Mouse (Mus musculus): ENCODE measurements around the gene Ambn. TPM values are rescaled to one million over a fixed set of nuclear protein-coding genes. Genes with fewer than 3 reads are reported as not detected.

Ambn gene
- polyA plus RNA-seq, 1 experiment, result not detected

DNA sequence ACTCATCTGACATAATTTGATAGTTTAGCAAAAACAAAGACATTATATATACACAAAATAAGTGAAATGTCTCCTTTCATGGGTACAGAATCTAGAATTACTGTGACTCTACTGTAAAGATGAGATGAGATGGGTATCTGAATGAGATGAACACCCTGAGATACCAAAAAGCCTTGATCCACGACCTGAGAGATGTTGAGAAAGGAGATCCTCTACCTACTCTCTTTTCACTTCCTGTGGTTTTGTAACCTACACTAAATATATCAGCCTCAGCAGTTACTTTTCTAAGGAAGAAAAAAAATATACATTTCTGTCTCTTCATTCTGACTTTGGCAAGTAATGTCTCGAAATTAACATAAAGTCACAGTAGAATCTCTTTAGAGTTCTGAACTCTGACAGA lies 33.2 kb downstream of the Ambn start:
- no peak for DNase-seq
- no peaks in the 10 kb centered on the region for H3K4me1 ChIP-seq (ENCODE audit: control insufficient read depth, insufficient read depth, low read length)
- no peak overlapping the region for H3K4me3 ChIP-seq (ENCODE audit: insufficient read depth, low read depth, low read length)
- H3K27ac ChIP-seq (ENCODE audit: insufficient read depth, low read depth, low read length), result no peak overlapping the region
- no peak for TF ChIP-seq CTCF (conservative IDR thresholded peaks at IDR 0.05; ENCODE audit: insufficient read depth, insufficient read length, low read depth, low read length)
- TF ChIP-seq POLR2A (IDR thresholded peaks at IDR 0.05; ENCODE audit: low read depth, low read length), result no peak
- no peaks in the 10 kb centered on the region for H3K27me3 ChIP-seq (replicated peaks; ENCODE audit: control insufficient read depth, insufficient read depth, low read length)
- 50% methylated on average over 2 of the region's 2 CpGs for WGBS
- H3K36me3 ChIP-seq (ENCODE audit: control insufficient read depth, insufficient read depth, low read length), result no peaks in the 10 kb centered on the region

GRCm38 (mm10) chr5:88491111-88491510 lies 35.3 kb downstream of the Ambn start:
- Histone ChIP-seq H3K4me1 (ENCODE audit: control insufficient read depth, insufficient read depth, low read length) (no peaks in the 10 kb centered on the region), H3K27me3 (replicated peaks; ENCODE audit: control insufficient read depth, insufficient read depth, low read length) (no peaks in the 10 kb centered on the region), H3K4me3 (ENCODE audit: insufficient read depth, low read depth, low read length) (no peak overlapping the region), H3K36me3 (ENCODE audit: control insufficient read depth, insufficient read depth, low read length) (no peaks in the 10 kb centered on the region), H3K27ac (ENCODE audit: insufficient read depth, low read depth, low read length) (no peak overlapping the region)
- TF ChIP-seq POLR2A (IDR thresholded peaks at IDR 0.05; ENCODE audit: low read depth, low read length), result no peak
- TF ChIP-seq CTCF (conservative IDR thresholded peaks at IDR 0.05; ENCODE audit: insufficient read depth, insufficient read length, low read depth, low read length), result no peak
- WGBS, result 91% methylated on average over 5 of the region's 5 CpGs
- DNase-seq, result no peak

DNA sequence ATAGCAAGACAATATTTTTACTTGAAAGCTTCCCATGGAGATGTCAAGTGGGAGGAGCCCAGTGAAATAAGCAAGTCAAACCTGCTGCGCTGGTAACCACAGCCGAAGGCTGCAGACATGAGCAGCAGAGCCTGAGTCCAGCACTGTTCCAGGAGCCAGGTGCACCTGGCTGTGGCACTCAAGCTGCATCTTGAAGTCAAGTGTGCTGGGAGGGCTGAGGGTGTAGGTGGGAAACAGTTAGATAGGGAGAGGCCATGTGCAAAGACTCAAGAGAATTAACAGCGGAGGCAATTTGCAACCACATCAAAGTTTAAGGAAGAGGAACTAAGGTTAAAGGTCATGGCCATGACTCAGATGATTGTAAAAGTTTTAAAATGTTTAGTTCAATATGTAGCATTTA lies 44.0 kb downstream of the Ambn start:
- Histone ChIP-seq H3K4me1 (ENCODE audit: control insufficient read depth, insufficient read depth, low read length) (no peaks in the 10 kb centered on the region), H3K36me3 (ENCODE audit: control insufficient read depth, insufficient read depth, low read length) (no peaks in the 10 kb centered on the region), H3K27me3 (replicated peaks; ENCODE audit: control insufficient read depth, insufficient read depth, low read length) (no peaks in the 10 kb centered on the region), H3K4me3 (ENCODE audit: insufficient read depth, low read depth, low read length) (no peak overlapping the region), H3K27ac (ENCODE audit: insufficient read depth, low read depth, low read length) (no peak overlapping the region)
- WGBS, result 84% methylated on average over 3 of the region's 3 CpGs
- TF ChIP-seq CTCF (conservative IDR thresholded peaks at IDR 0.05; ENCODE audit: insufficient read depth, insufficient read length, low read depth, low read length) (no peak), POLR2A (IDR thresholded peaks at IDR 0.05; ENCODE audit: low read depth, low read length) (no peak)
- no peak for DNase-seq

DNA sequence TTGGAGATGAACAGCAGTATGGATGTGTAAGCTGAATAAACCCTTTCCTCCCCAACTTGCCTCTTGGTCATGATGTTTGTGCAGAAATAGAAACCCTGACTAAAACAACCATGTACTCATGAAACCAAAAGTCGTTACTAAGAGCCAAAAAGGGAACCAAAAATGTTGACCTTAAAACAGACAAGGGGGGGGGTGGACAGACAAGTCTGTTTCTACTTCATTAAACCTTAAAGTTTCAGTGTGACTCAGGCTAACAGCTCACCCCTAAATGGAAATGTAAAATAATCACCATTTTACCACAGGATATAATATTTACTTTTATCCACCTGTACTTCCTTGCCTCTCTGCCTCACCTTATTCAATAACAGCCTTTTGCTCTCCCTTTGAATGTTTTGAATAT lies 52.8 kb downstream of the Ambn start:
- H3K27me3 ChIP-seq (replicated peaks; ENCODE audit: control insufficient read depth, insufficient read depth, low read length), result no peaks in the 10 kb centered on the region
- no peak overlapping the region for H3K4me3 ChIP-seq (ENCODE audit: insufficient read depth, low read depth, low read length)
- 39% methylated on average over 1 of the region's 1 CpGs for WGBS
- no peak for DNase-seq
- TF ChIP-seq POLR2A (IDR thresholded peaks at IDR 0.05; ENCODE audit: low read depth, low read length) (no peak), CTCF (conservative IDR thresholded peaks at IDR 0.05; ENCODE audit: insufficient read depth, insufficient read length, low read depth, low read length) (no peak)
- H3K4me1 ChIP-seq (ENCODE audit: control insufficient read depth, insufficient read depth, low read length), result no peaks in the 10 kb centered on the region
- no peak overlapping the region for H3K27ac ChIP-seq (ENCODE audit: insufficient read depth, low read depth, low read length)
- no peaks in the 10 kb centered on the region for H3K36me3 ChIP-seq (ENCODE audit: control insufficient read depth, insufficient read depth, low read length)

DNA sequence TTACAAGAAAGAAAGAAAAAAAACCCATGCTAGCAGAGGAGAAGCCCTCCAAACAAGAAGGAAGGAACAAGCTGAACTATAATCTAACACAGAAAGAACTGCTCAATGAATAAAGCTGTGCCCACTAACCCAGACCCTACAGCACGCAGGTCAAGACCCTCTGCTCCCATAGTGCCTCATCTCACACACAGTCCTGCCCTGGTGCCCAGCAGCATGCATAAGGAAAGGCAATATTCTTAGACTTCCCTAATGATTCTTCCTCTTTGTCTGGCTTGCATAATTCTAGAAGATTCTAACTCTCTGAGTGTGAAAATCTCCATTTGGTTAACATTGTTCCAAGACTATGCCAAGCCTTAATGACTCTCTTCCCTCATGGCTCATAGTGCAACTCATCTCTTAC lies 53.2 kb downstream of the Ambn start:
- WGBS, result 87% methylated on average over 1 of the region's 1 CpGs
- H3K27ac ChIP-seq (ENCODE audit: insufficient read depth, low read depth, low read length), result no peak overlapping the region

More for the DNA sequence above, 53.2 kb downstream of the Ambn start:
- H3K36me3 ChIP-seq (ENCODE audit: control insufficient read depth, insufficient read depth, low read length), result no peaks in the 10 kb centered on the region
- no peaks in the 10 kb centered on the region for H3K27me3 ChIP-seq (replicated peaks; ENCODE audit: control insufficient read depth, insufficient read depth, low read length)
- TF ChIP-seq POLR2A (IDR thresholded peaks at IDR 0.05; ENCODE audit: low read depth, low read length), result no peak
- no peak for TF ChIP-seq CTCF (conservative IDR thresholded peaks at IDR 0.05; ENCODE audit: insufficient read depth, insufficient read length, low read depth, low read length)
- H3K4me1 ChIP-seq (ENCODE audit: control insufficient read depth, insufficient read depth, low read length), result no peaks in the 10 kb centered on the region
- H3K4me3 ChIP-seq (ENCODE audit: insufficient read depth, low read depth, low read length), result no peak overlapping the region
- no peak for DNase-seq

Other genes with a start within 250 kb of the Ambn start
- gene Gm7714, start 187.1 kb upstream of the Ambn start, polyA plus RNA-seq (2012; rRNA removed), result not detected in 2 replicates
- not detected in 2 replicates for gene Prol1, start 138.7 kb upstream of the Ambn start, polyA plus RNA-seq (2012; rRNA removed)
- gene Amtn, start 79.9 kb upstream of the Ambn start, polyA plus RNA-seq (2012; rRNA removed), result not detected in 2 replicates
- gene Enam, start 32.0 kb downstream of the Ambn start, polyA plus RNA-seq (2012; rRNA removed), result not detected in 2 replicates
- gene Jchain, start 71.9 kb downstream of the Ambn start, polyA plus RNA-seq (2012; rRNA removed), result 3.2 and 5.5 TPM in 2 replicates
- gene Utp3, start 98.5 kb downstream of the Ambn start, polyA plus RNA-seq (2012; rRNA removed), result 7.9 and 9.8 TPM in 2 replicates
- gene Rufy3, start 109.0 kb downstream of the Ambn start, polyA plus RNA-seq (2012; rRNA removed), result 21.2 and 24.0 TPM in 2 replicates
- gene Grsf1, start 220.2 kb downstream of the Ambn start, polyA plus RNA-seq (2012; rRNA removed), result 58.4 and 60.7 TPM in 2 replicates